Mouse (Mus musculus) embryonic facial prominence, embryonic 10.5 days (tissue): ENCODE results near the gene Gtf3c1. TPM values are rescaled to one million over a fixed set of nuclear protein-coding genes. Genes with fewer than 3 reads are reported as not detected.

ENCODE experiments used
- DNase-seq: peaks from one replicate; pipeline ENCODE4 v3.0.0-alpha.2; 2017; ENCODE audit warnings: low spot score
- H3K27ac ChIP-seq: fragments of 300-500 bp; sonication (generic); replicated peaks from 2 replicates; pipeline ENCODE4 v1.5.1; 2016; ENCODE audit warnings: mild to moderate bottlenecking
- H3K27me3 ChIP-seq: fragments of 300-500 bp; sonication (generic); replicated peaks from 2 replicates; pipeline ENCODE4 v1.6.1; 2016; ENCODE audit warnings: low read depth, mild to moderate bottlenecking; ENCODE audit not compliant: poor library complexity, severe bottlenecking
- H3K36me3 ChIP-seq: fragments of 300-500 bp; sonication (generic); replicated peaks from 2 replicates; pipeline ENCODE4 v1.6.1; 2016; ENCODE audit warnings: mild to moderate bottlenecking, moderate library complexity
- H3K4me1 ChIP-seq: fragments of 300-500 bp; sonication (generic); 2 replicates; pipeline ENCODE4 v1.6.1; 2016
- H3K4me3 ChIP-seq: fragments of 300-500 bp; sonication (generic); 2 replicates; pipeline ENCODE4 v1.5.1; 2016; ENCODE audit warnings: mild to moderate bottlenecking, moderate library complexity
- H3K9me3 ChIP-seq: fragments of 300-500 bp; sonication (generic); 2 replicates; pipeline ENCODE4 v1.6.1; 2016; ENCODE audit warnings: mild to moderate bottlenecking
- WGBS: fragments of 180-500 bp; shearing (Covaris S2); methylation state at CpG from one replicate; pipeline ENCODE4 v1.1.7; 2016; 5-methylcytosine and 5-hydroxymethylcytosine counted together
- polyA plus RNA-seq: library from polyadenylated mRNA; unstranded; fragments of >200 nt; fragmentation: Nextera tagmentation; extraction: Ambion mirVana; gene quantifications from 2 replicates; pipeline ENCODE4 v1.2.1, GENCODE M21; 2016

Gene Gtf3c1
- polyA plus RNA-seq, 1 experiment from 2014 or later: 49.3 TPM

- no peak overlapping the region for H3K4me3 ChIP-seq
- no peak for DNase-seq
- no peaks in the 10 kb centered on the region for H3K27me3 ChIP-seq
- H3K27ac ChIP-seq: no peak overlapping the region
- 91% methylated on average over 8 of the region's 8 CpGs for WGBS
- H3K4me1 ChIP-seq: peaks cover 16% of the 10 kb centered on the region
- no peaks in the 10 kb centered on the region for H3K9me3 ChIP-seq
- H3K36me3 ChIP-seq: peaks cover 34% of the 10 kb centered on the region
Observed at GRCm38 (mm10) chr7:125637220-125638140, 70.1 kb downstream of the Gtf3c1 start.

GRCm38 (mm10) chr7:125630989-125631388 is 76.6 kb downstream of the Gtf3c1 start:
- Histone ChIP-seq H3K27me3 (no peaks in the 10 kb centered on the region), H3K36me3 (no peaks in the 10 kb centered on the region), H3K27ac (no peak overlapping the region), H3K4me3 (no peak overlapping the region), H3K4me1 (peaks cover 12% of the 10 kb centered on the region), H3K9me3 (0 out of 2 replicates have a peak, but pooled peaks cover 3% of the 10 kb centered on the region)
- WGBS: 82% methylated on average over 3 of the region's 3 CpGs
- no peak for DNase-seq

GRCm38 (mm10) chr7:125630317-125630716 is 77.3 kb downstream of the Gtf3c1 start:
- peak overlapping the region; percentile 24; the same call in 1 of the 2 replicates for H3K27ac ChIP-seq
- H3K9me3 ChIP-seq: 0 out of 2 replicates have a peak, but pooled peaks cover 3% of the 10 kb centered on the region
- 64% methylated on average over 4 of the region's 4 CpGs for WGBS
- H3K27me3 ChIP-seq: no peaks in the 10 kb centered on the region
- no peak for DNase-seq
- no peaks in the 10 kb centered on the region for H3K36me3 ChIP-seq
- H3K4me3 ChIP-seq: no peak overlapping the region
- H3K4me1 ChIP-seq: peaks cover 17% of the 10 kb centered on the region

GRCm38 (mm10) chr7:125625829-125626228 is 81.8 kb downstream of the Gtf3c1 start:
- Histone ChIP-seq H3K36me3 (no peaks in the 10 kb centered on the region), H3K4me1 (peaks cover 27% of the 10 kb centered on the region), H3K27me3 (no peaks in the 10 kb centered on the region), H3K4me3 (no peak overlapping the region), H3K27ac (no peak overlapping the region; the same call in 1 of the 2 replicates), H3K9me3 (0 out of 2 replicates have a peak, but pooled peaks cover 3% of the 10 kb centered on the region)
- no peak for DNase-seq
- WGBS: 56% methylated on average over 7 of the region's 7 CpGs

- DNase-seq: no peak
- H3K36me3 ChIP-seq: no peaks in the 10 kb centered on the region
- H3K4me3 ChIP-seq: no peak overlapping the region
- 61% methylated on average over 4 of the region's 4 CpGs for WGBS
- peaks cover 26% of the 10 kb centered on the region for H3K4me1 ChIP-seq
- H3K9me3 ChIP-seq: 0 out of 2 replicates have a peak, but pooled peaks cover 3% of the 10 kb centered on the region
- H3K27me3 ChIP-seq: no peaks in the 10 kb centered on the region
- no peak overlapping the region for H3K27ac ChIP-seq
Observed at GRCm38 (mm10) chr7:125625219-125625618, 82.4 kb downstream of the Gtf3c1 start.

GRCm38 (mm10) chr7:125622741-125623685 is 84.6 kb downstream of the Gtf3c1 start:
- Histone ChIP-seq H3K27me3 (no peaks in the 10 kb centered on the region), H3K4me1 (peaks cover 24% of the 10 kb centered on the region), H3K4me3 (no peak overlapping the region), H3K9me3 (no peaks in the 10 kb centered on the region), H3K36me3 (no peaks in the 10 kb centered on the region), H3K27ac (no peak overlapping the region)
- WGBS: 73% methylated on average over 7 of the region's 7 CpGs
- no peak for DNase-seq

GRCm38 (mm10) chr7:125620077-125620476 is 87.5 kb downstream of the Gtf3c1 start:
- Histone ChIP-seq H3K27ac (no peak overlapping the region), H3K4me1 (peaks cover 14% of the 10 kb centered on the region), H3K27me3 (no peaks in the 10 kb centered on the region), H3K4me3 (no peak overlapping the region), H3K36me3 (no peaks in the 10 kb centered on the region), H3K9me3 (no peaks in the 10 kb centered on the region)
- no peak for DNase-seq
- 78% methylated on average over 4 of the region's 4 CpGs for WGBS

GRCm38 (mm10) chr7:125618016-125618415 is 89.6 kb downstream of the Gtf3c1 start:
- 77% methylated on average over 7 of the region's 7 CpGs for WGBS
- no peak overlapping the region for H3K4me3 ChIP-seq
- no peaks in the 10 kb centered on the region for H3K9me3 ChIP-seq
- H3K27ac ChIP-seq: no peak overlapping the region
- H3K36me3 ChIP-seq: no peaks in the 10 kb centered on the region
- peaks cover 14% of the 10 kb centered on the region for H3K4me1 ChIP-seq
- DNase-seq: no peak
- H3K27me3 ChIP-seq: no peaks in the 10 kb centered on the region

- H3K4me3 ChIP-seq: no peak overlapping the region
- no peak for DNase-seq
- H3K9me3 ChIP-seq: no peaks in the 10 kb centered on the region
- 90% methylated on average over 7 of the region's 7 CpGs for WGBS
- no peak overlapping the region for H3K27ac ChIP-seq
- no peaks in the 10 kb centered on the region for H3K36me3 ChIP-seq
- H3K4me1 ChIP-seq: no peaks in the 10 kb centered on the region
- H3K27me3 ChIP-seq: no peaks in the 10 kb centered on the region
Observed at GRCm38 (mm10) chr7:125615453-125615852, 92.1 kb downstream of the Gtf3c1 start.

- no peak for DNase-seq
- Histone ChIP-seq H3K27me3 (no peaks in the 10 kb centered on the region), H3K4me3 (no peak overlapping the region), H3K36me3 (no peaks in the 10 kb centered on the region), H3K9me3 (no peaks in the 10 kb centered on the region), H3K4me1 (no peaks in the 10 kb centered on the region), H3K27ac (no peak overlapping the region)
- 78% methylated on average over 5 of the region's 5 CpGs for WGBS
Observed at GRCm38 (mm10) chr7:125613579-125613978, 94.0 kb downstream of the Gtf3c1 start.

GRCm38 (mm10) chr7:125608183-125608688 is 99.3 kb downstream of the Gtf3c1 start:
- Histone ChIP-seq H3K36me3 (no peaks in the 10 kb centered on the region), H3K4me1 (peaks cover 8% of the 10 kb centered on the region; the same call in 1 of the 2 replicates), H3K27ac (no peak overlapping the region), H3K27me3 (no peaks in the 10 kb centered on the region), H3K4me3 (no peak overlapping the region), H3K9me3 (no peaks in the 10 kb centered on the region)
- 87% methylated on average over 4 of the region's 4 CpGs for WGBS
- DNase-seq: no peak
